Mouse (Mus musculus) thymus, adult 2 months (tissue): ENCODE results near the gene Vmn1r15.

Experiments
- CTCF ChIP-seq: fragments of 200-500 bp; IDR thresholded peaks from 2 replicates; pipeline ENCODE4 v1.5.1; 2012; ENCODE audit warnings: mild to moderate bottlenecking, control low read depth, low read length, moderate library complexity, borderline replicate concordance; ENCODE audit not compliant: control insufficient read depth, poor library complexity, insufficient read depth; ENCODE audit errors: extremely low read depth
- POLR2A ChIP-seq: fragments of 200-500 bp; IDR thresholded peaks from 2 replicates; pipeline ENCODE4 v1.6.1; 2012; ENCODE audit warnings: mild to moderate bottlenecking, low read length, control low read depth, moderate library complexity; ENCODE audit not compliant: control insufficient read depth, poor library complexity, insufficient read depth; ENCODE audit errors: extremely low read depth

DNA sequence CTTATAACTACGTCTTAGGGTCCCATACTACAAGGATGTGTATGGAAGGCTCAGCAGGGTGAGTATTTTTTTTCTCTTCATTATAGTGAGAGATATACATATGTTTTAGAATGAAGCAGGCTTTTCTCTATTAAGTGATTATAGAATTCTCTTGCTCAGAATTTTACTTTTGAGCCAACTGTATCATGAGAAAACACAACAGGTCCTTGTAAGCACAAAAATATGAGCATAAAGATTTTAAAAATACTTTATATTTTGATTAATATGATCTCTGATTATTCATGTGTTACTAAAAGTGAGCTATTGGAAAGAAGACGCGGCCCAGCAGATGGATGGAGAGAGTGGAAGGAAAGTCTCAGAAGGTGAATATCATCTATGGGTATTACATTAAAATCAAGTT is 26.4 kb upstream of the Vmn1r15 start, which contains the start of gene Vmn1r14:
- TF ChIP-seq POLR2A, result no peak
- TF ChIP-seq CTCF, result no peak
